Mouse (Mus musculus) embryonic facial prominence, embryonic 14.5 days (tissue): Measurements from ENCODE around the gene Cdc34. TPM values are rescaled to one million over a fixed set of nuclear protein-coding genes. Genes with fewer than 3 reads are reported as not detected.
A peak's percentile ranks its signal among the peaks of the same experiment; 100 is the strongest.

Source experiments
- ATAC-seq: fragments of 200-750 bp; cut with Nextera tagmentation; 2 replicates; pipeline ENCODE4 v1.8.0; 2017; ENCODE audit warnings: low read depth, moderate number of reproducible peaks, moderate TSS enrichment
- DNase-seq: peaks from one replicate; pipeline ENCODE4 v3.0.0-alpha.2; 2015; ENCODE audit warnings: low spot score
- H3K27ac ChIP-seq: fragments of 300-500 bp; sonication (generic); replicated peaks from 2 replicates; pipeline ENCODE4 v1.5.1; 2014; ENCODE audit warnings: low read depth, mild to moderate bottlenecking, low read length, moderate library complexity
- H3K27me3 ChIP-seq: fragments of 300-500 bp; sonication (generic); replicated peaks from 2 replicates; pipeline ENCODE4 v1.6.1; 2014; ENCODE audit warnings: low read length; ENCODE audit not compliant: control insufficient read depth, insufficient read depth
- H3K36me3 ChIP-seq: fragments of 300-500 bp; sonication (generic); 2 replicates; pipeline ENCODE4 v1.6.1; 2014; ENCODE audit warnings: low read length, mixed read lengths; ENCODE audit not compliant: control insufficient read depth, insufficient read depth
- H3K4me1 ChIP-seq: fragments of 300-500 bp; sonication (generic); 2 replicates; pipeline ENCODE4 v1.6.1; 2014; ENCODE audit warnings: antibody characterized with exemption, low read length; ENCODE audit not compliant: control insufficient read depth, insufficient read depth
- H3K4me2 ChIP-seq: fragments of 300-500 bp; sonication (generic); 2 replicates; pipeline ENCODE4 v1.6.1; 2014; ENCODE audit warnings: low read depth, mild to moderate bottlenecking, low read length, moderate library complexity, mixed read lengths
- H3K4me3 ChIP-seq: fragments of 300-500 bp; sonication (generic); 2 replicates; pipeline ENCODE4 v1.5.1; 2014; ENCODE audit warnings: low read depth, mild to moderate bottlenecking, low read length
- H3K9ac ChIP-seq: fragments of 300-500 bp; sonication (generic); 2 replicates; pipeline ENCODE4 v1.6.1; 2014; ENCODE audit warnings: low read depth, mild to moderate bottlenecking, low read length, moderate library complexity, mixed read lengths
- H3K9me3 ChIP-seq: fragments of 300-500 bp; sonication (generic); 2 replicates; pipeline ENCODE4 v1.6.1; 2016; ENCODE audit warnings: low read length; ENCODE audit not compliant: control insufficient read depth
- WGBS: fragments of 180-500 bp; shearing (Covaris S2); extraction: QIAGEN DNeasy Blood & Tissue Kit; methylation state at CpG from one replicate; pipeline ENCODE4 v1.1.7; 2014; 5-methylcytosine and 5-hydroxymethylcytosine counted together
- polyA plus RNA-seq: library from polyadenylated mRNA; unstranded; fragments of >200 nt; fragmentation: Nextera tagmentation; extraction: Ambion mirVana; gene quantifications from 2 replicates; pipeline ENCODE4 v1.2.1, GENCODE M21; 2014

The Cdc34 gene
- polyA plus RNA-seq, 1 experiment from 2014 or later: 106 TPM

- ATAC-seq (peak; percentile 0; the same call in 1 of the 2 replicates), DNase-seq (no peak)
- Histone ChIP-seq H3K4me1 (peaks cover 14% of the 10 kb centered on the region), H3K4me2 (peak overlapping the region; percentile 87), H3K9ac (peak overlapping the region; percentile 84), H3K36me3 (peaks cover 28% of the 10 kb centered on the region), H3K27me3 (no peaks in the 10 kb centered on the region), H3K4me3 (peak overlapping the region; percentile 81), H3K27ac (peak overlapping the region; percentile 83), H3K9me3 (no peaks in the 10 kb centered on the region)
- WGBS: 37% methylated on average over 11 of the region's 11 CpGs
Measured at GRCm38 (mm10) chr10:79680606-79681495, 1.1 kb upstream of the Cdc34 start.

- Histone ChIP-seq H3K4me3 (peak overlapping the region; percentile 81), H3K36me3 (peaks cover 37% of the 10 kb centered on the region), H3K27ac (peak overlapping the region; percentile 79), H3K9ac (peak overlapping the region; percentile 84), H3K4me2 (peak overlapping the region; percentile 87), H3K27me3 (no peaks in the 10 kb centered on the region), H3K9me3 (no peaks in the 10 kb centered on the region), H3K4me1 (peaks cover 14% of the 10 kb centered on the region)
- DNase-seq: no peak
- ATAC-seq: no peak
- 0% methylated on average over 7 of the region's 10 CpGs for WGBS
Measured at GRCm38 (mm10) chr10:79682551-79682915, 538 bp downstream of the Cdc34 start.

- DNase-seq: peak; percentile 63
- H3K9ac ChIP-seq: peak overlapping the region; percentile 84
- H3K27ac ChIP-seq: peak overlapping the region; percentile 79; the same call in 1 of the 2 replicates
- no peaks in the 10 kb centered on the region for H3K27me3 ChIP-seq
- H3K9me3 ChIP-seq: no peaks in the 10 kb centered on the region
- H3K4me1 ChIP-seq: peaks cover 14% of the 10 kb centered on the region
- ATAC-seq: no peak
- H3K4me2 ChIP-seq: peak overlapping the region; percentile 87
- H3K36me3 ChIP-seq: peaks cover 42% of the 10 kb centered on the region
- 7% methylated on average over 8 of the region's 10 CpGs for WGBS
- peak overlapping the region; percentile 81 for H3K4me3 ChIP-seq
Measured at GRCm38 (mm10) chr10:79682916-79683582, 1.1 kb downstream of the Cdc34 start.

GRCm38 (mm10) chr10:79683726-79684640 lies 2.0 kb downstream of the Cdc34 start:
- Histone ChIP-seq H3K9me3 (no peaks in the 10 kb centered on the region), H3K4me1 (peaks cover 14% of the 10 kb centered on the region), H3K4me2 (peak overlapping the region; percentile 87), H3K9ac (peak overlapping the region; percentile 84), H3K27me3 (no peaks in the 10 kb centered on the region), H3K4me3 (peak overlapping the region; percentile 81), H3K27ac (no peak overlapping the region), H3K36me3 (peaks cover 51% of the 10 kb centered on the region)
- DNase-seq (no peak), ATAC-seq (no peak)
- 80% methylated on average over 6 of the region's 6 CpGs for WGBS

- Histone ChIP-seq H3K4me2 (no peak overlapping the region), H3K36me3 (peaks cover 55% of the 10 kb centered on the region)
- 92% methylated on average over 25 of the region's 25 CpGs for WGBS
Measured at GRCm38 (mm10) chr10:79684770-79685600, 3.0 kb downstream of the Cdc34 start.

GRCm38 (mm10) chr10:79686219-79686618 lies 4.2 kb downstream of the Cdc34 start:
- WGBS: 85% methylated on average over 2 of the region's 2 CpGs
- no peak overlapping the region for H3K4me3 ChIP-seq
- no peak for ATAC-seq

More at GRCm38 (mm10) chr10:79684770-79685600, 3.0 kb downstream of the Cdc34 start:
- ATAC-seq (no peak), DNase-seq (no peak)
- Histone ChIP-seq H3K9ac (no peak overlapping the region), H3K27me3 (no peaks in the 10 kb centered on the region), H3K27ac (no peak overlapping the region), H3K4me1 (peaks cover 14% of the 10 kb centered on the region), H3K9me3 (no peaks in the 10 kb centered on the region), H3K4me3 (no peak overlapping the region)

GRCm38 (mm10) chr10:79686691-79687090 lies 4.7 kb downstream of the Cdc34 start:
- no peak overlapping the region for H3K27ac ChIP-seq

More at GRCm38 (mm10) chr10:79686219-79686618, 4.2 kb downstream of the Cdc34 start:
- Histone ChIP-seq H3K4me2 (no peak overlapping the region), H3K9ac (no peak overlapping the region), H3K36me3 (peaks cover 55% of the 10 kb centered on the region), H3K4me1 (peaks cover 11% of the 10 kb centered on the region), H3K27ac (no peak overlapping the region), H3K27me3 (no peaks in the 10 kb centered on the region), H3K9me3 (no peaks in the 10 kb centered on the region)
- no peak for DNase-seq

More at GRCm38 (mm10) chr10:79686691-79687090, 4.7 kb downstream of the Cdc34 start:
- no peak overlapping the region for H3K4me2 ChIP-seq
- no peak for DNase-seq
- no peak overlapping the region for H3K4me3 ChIP-seq
- no peaks in the 10 kb centered on the region for H3K9me3 ChIP-seq
- no peak overlapping the region for H3K9ac ChIP-seq
- H3K36me3 ChIP-seq: peaks cover 55% of the 10 kb centered on the region
- no peak for ATAC-seq
- peaks cover 11% of the 10 kb centered on the region; the same call in 1 of the 2 replicates for H3K4me1 ChIP-seq
- H3K27me3 ChIP-seq: no peaks in the 10 kb centered on the region
- WGBS: 92% methylated on average over 1 of the region's 1 CpGs
